Mouse (Mus musculus) B cell, adult 2 months (primary cell): ENCODE measurements at regions not wholly inside any gene's neighbourhood (a gene's known extent, or its start where the extent isn't known, plus 50 kb on each side); places are given as distances from the start of the nearest gene placed in this dataset.

Experiments used
- DNase-seq, 2 experiments: peaks; one replicate each; pipeline ENCODE4 v3.0.0; 2022

DNA sequence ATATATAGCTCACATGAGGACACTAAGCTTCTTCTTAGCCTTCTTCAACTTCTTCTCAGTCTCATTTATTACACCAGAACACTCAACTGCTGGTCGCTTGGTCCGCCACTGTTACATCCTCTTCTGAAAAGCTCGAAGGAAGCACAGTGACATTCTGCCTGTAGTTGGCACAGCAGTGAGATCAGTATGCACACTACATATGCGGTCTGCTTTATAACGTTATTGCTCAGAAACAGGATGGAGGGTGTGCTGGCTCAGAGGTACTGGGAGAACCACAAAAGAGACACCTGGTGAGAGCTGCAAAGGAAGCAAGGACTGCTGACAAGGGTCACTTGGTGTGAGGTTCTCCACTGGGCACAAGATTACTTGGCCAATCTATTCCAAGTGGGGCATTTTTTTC lies 179.5 kb downstream of the Ets1 start:
- DNase-seq = peak in 1 of 2 experiments; percentile 6

DNA sequence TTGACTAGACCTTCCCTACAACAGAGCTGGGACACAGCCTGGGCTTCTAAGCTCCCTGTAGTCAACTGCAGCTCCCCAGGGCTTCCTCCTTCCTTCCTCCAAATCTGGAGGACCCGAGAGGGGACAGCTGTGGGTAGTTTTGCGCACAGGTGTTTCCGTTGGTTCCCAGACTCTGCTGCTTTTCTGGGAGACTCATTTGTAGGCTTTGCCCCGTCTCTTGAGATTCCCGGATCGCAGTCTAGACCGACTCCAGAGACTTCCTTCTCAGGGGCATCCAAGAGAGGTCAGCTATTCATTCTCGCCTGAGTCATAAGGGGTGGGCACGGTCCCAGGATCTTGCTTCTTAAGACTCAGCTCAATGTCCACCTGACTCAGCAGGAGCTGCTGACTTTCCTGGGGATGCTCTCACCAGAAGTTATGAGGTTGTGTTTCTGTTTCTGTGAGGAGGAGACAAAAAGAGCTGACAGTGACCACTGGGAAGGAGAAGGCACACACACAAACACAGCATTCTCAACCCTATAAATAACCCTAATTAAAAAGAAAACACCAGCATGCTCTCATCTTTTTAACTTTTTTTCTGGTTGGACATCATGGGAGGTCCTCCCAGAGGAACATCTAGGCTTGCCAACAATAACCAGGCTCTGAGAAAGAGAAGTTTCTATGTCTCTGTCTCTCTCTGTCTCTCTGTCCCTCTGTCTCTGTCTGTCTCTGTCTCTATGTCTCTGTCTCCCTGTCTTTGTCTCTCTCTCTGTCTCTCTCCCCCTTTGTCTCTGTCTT lies 180.8 kb downstream of the Ets1 start:
- DNase-seq = peak in 1 of 2 experiments; percentile 6

DNA sequence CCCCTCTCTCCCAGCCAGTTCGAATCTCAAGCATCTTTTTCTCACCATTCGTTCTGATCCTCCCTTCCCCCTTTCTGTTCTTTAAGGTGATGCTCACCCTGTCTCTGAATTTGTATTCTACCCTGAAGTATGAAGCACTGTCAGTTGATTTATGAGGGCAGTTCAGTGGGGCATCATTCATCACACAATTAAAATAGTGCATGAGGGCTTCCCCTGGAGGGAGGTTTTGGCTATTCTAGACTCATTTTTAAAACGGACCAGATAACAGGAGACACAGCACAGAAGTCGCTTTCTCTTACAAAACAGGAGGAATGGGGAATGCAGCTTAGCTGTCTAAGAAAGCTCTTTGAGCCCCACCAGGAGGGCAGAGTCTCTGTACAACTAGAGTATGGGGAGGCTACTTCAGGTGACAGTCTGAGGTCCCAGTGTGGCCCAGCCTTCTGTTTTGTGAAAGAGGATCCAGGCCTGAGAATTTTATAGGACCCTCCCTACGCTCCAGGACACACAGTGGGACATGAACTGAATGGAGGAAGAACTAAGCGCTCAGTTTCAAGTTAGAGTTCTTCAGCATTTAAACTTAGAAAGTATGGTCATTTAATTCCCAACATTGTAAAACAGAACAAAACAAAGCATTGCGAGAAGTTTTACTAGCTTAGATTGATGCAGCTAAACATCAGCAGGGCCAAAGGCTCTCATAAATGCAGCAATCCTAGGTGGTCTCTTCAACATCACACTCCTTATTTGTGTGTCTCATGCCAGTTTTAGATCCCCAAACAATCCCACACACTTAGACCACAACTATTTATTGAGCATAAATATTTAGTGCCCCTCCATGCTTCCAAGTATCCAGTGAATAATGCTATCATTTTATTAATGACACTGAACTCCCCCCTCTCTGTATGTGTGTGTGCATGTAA lies 181.7 kb downstream of the Ets1 start:
- DNase-seq = no peak

DNA sequence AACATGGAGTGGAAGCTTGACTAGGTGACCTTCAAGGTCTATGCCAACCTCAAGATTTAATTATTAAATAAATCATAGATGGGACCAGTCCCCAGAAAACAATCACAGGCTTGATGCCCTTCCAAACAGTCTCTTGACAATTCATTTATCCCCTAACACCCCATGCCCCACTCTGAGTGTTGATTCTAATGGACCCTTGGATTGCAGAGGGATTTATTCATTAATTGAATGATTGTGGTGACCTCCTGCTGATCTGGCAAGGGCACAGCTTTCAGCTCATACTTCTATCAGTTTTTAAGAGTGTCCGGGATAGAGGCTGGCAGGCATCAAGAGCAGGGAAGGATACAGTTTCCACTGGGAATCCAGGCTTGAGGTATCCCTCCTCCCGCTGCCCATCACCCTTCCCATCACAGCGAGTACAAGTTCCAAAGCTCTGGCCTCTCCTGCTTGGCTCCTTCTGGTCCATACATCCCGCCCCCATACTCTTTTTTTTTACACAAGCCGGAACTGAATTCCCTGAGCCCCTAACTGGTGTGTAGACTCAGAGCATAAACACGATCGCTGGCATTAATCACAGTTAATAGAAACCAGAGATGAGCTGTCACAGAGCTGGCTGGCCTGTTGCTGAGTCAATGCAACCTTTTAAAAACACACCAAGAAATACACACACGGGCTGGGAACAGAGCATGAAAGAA lies 187.6 kb downstream of the Ets1 start:
- DNase-seq = no peak

DNA sequence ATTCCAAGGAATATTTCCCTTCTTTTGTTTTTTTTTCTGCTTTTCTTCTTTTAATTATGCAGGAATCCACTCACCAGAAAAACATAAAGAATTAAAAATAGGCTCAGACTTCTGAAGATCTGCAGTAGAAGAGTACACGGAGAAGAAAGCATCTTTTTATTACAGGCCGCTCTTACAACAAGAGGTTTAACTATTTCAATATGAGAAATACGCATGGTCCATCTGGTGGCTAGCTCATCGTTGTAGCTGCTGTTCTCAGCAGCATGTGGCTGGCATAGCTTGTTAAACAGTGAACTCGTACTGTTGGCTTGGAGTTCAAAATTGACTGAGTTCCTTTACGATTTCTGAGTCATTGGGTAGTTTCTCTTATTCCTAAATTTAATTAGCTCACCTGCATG lies 188.1 kb downstream of the Ets1 start:
- no peak for DNase-seq

DNA sequence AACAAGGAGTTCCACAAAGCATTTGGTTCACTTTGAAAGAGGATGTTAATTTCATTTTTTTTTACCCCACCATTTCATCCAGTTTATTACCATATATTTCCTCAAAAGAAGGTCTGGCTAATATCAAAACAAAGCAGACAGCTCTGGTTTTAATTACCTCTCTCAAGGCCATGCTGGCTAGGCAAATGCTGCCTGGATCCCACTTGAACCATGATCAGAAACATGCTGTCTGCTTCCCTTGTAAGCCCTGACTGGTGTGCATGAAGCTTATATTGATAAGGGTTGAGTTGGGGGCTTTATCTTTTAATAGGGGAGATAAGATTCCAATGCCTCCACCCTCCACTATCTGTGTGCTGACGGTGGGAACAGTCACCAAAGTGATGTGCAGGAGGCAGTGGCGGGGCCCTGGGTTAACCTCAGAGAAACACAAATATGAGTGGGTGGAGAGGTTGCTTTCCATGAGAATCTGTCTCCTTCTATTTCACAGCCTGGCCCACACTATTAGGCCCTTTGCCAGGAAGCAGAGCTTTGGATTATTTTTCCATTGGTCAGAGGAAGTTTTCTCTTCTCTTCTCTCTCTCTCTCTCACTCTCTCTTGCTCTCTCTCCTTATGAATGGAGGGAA lies 194.4 kb downstream of the Ets1 start:
- no peak for DNase-seq

DNA sequence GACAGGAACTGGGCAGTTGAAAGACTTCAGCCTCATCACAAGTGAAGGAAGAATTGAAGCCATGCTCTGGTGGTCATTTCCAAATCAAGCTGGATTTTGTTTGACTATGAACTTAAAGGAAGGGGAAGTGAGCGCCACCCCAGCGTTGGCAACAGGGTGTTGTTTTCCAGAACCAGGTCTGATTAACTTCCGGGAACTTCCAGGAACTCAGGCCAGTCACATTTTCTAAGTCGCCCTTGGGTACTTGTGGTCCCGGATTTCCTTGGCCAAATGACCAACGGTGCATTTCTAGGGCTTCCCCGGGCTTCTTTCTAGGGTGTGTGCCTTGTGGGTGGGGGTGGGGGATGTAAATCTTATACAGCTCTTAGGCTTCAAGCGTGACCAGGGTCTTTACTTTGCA lies 197.4 kb downstream of the Ets1 start:
- no peak for DNase-seq

DNA sequence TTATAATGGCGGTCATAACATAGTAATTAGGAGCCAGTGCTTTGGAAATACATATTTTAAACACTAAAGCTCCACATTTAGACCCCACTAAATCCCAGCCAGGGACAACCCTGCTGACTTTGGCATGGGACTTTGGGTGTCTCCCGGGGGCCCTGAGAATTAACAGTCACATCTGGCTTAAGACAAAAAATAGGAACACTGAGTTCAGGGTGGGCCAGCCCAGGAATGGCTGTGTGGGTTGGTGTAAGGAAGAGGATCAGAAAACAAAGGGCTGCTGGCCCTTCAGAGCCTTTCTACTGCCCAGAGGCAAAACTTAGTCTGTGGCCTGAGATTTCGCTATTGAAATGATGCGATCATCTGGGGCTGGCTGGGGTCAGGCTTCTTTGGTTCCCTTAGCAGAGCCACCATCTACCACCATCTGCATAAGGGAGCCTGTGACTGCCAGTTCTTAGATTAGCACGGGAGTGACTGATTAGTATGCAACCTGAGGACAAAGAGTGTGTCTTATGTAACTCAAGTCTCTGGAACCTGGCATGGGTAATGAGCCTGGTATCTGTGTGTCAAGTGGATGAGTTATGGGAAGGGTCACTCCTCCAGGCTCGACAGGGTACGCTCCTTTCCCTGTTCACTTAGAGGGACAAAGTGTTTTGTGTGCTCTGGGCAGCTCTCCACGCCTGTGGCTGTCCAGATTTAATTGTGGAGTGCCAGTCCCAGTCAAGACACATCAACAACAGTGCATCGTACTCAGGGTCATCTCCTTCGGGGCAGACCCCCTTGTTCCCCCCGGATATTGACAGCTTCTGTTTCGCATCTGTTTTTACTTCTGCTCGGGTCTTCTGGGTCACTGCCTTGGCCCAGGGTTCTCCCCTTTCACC lies 199.0 kb downstream of the Ets1 start:
- no peak for DNase-seq

DNA sequence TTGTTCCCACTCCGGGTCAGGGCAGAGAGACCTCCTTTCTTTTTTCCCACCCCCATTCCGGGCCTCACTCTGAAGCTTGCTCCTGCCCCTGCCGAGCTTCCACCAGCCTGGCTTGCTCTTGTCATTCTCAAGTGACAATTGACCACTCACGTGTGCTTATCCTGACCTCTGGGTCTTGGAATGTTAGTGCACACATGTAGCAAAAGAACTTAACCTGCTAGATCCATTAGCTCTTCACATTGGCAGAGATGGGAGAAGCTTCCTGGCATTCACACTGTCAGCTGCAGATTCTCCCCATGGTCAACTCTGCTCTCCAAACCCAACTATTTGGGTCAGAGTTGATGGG lies 199.6 kb downstream of the Ets1 start:
- DNase-seq = no peak

DNA sequence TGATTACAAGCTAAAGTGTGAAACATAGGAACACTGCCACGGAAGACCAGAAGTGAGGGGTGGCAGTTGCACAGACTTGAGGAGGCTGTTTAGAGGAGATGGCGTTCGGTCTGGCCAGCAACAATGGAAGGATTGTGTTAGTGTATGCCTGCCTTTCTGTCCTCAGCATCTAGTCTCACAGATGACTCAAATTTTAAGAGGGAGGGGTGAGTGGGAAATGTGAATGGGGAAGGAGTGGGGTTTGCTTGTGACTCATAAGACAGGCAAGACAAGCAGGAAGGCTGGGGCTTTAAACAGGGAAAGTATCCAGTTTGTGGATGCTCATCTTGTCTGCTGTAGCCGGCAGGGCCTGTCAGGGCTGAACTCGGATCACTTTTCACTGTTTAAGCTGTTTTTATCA lies 200.3 kb downstream of the Ets1 start:
- no peak for DNase-seq

DNA sequence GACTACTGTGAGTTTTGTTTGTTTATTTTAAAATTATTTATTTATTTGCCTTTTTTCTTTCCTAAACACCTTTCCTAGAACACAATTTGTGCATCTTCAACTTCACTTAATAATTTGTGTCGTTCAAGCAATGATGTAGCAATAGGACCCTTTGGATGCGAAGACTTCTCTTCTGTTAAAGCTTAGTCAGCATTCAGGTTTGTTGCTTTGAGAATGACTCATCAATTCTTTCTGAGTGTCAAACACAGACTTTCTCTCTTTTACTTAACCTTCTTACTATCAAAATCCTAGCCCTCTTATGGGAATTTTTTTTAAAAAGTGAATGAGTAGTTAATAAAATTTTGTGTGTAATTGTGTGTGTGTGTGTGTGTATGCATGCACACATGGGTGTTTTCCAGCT lies 211.3 kb downstream of the Ets1 start:
- DNase-seq = no peak

DNA sequence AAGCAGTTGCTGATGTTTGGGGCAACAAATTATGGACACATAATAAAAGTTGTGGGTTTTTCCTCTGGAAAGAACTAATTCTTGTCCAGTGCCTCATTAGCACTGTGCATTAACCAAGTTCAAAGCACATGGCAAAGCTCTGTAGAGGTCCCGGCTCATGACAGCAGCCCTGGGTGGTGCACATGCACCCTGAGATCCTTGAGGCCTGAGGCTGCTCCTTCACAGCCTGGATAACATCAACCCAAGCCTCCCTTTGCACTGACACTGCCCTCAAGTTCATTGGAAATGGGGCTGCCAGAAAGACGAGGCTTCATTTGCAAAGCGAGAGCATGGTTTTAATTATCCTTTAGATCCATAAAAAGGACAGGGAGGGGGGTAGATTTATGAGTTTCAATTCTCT lies 216.3 kb downstream of the Ets1 start:
- DNase-seq = no peak

DNA sequence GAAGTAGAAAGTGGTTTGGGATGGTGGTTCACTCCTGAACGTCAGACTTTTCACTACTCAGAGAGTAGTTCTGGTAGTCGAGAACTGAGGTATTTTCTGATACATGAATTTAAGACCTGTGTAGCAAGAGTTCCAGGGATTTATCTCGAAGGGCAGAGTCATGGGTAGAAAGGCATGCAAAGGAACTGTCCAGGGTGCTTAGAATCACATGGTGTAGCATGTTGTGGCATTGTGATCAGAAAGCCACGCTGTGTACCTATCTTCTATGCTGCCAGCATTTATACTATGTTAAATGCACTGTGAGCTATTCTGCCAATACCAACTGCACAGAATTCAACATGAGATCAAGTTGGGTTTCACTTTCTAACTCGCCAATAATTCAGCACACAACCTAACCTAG lies 227.3 kb downstream of the Ets1 start:
- no peak for DNase-seq

DNA sequence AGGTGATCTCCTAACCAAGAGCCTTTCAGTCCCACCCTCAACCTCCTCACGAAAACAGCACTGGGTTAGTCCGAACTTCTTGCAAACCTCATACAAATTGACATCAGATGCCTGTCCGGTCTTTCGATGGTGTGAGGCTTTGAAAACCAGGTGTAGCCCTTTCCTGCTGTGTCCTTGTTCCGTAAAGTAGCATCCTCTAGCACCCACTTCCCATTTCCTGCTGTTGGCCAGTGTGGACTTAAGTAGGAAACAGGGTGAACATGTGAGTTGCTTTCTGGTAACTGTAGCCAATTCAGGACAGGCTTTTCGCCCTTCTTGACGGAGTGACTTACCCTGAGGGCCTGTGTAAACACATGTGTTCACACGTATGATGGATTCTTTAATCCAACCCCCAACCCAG lies 232.9 kb downstream of the Ets1 start:
- no peak for DNase-seq

DNA sequence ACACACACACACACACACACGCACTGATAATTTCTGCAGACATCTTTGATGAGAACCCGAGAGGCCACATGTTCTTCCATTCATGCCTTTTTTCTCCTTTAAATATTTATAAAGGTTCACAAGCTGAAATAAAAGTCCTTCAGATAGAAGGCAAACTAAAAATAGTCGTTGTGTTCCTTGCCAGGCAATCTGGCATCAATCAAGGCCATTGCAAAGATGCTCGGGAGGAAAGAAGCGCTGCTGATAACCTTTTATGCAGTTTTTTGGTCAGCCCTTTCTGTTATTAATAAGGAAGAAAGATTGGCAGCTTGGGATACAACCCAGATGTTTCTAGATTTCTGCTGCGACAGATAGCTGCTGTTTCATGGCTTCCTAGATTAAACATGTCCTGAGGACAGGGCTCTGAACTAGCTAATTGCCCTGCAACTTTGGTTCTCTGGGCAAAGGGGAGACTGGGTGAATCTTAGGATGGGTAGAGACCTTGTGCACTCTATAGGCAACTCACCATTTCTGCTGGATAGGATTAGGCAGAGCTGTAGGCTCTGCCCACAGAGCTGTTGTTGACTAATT lies 238.4 kb downstream of the Ets1 start:
- DNase-seq = no peak

DNA sequence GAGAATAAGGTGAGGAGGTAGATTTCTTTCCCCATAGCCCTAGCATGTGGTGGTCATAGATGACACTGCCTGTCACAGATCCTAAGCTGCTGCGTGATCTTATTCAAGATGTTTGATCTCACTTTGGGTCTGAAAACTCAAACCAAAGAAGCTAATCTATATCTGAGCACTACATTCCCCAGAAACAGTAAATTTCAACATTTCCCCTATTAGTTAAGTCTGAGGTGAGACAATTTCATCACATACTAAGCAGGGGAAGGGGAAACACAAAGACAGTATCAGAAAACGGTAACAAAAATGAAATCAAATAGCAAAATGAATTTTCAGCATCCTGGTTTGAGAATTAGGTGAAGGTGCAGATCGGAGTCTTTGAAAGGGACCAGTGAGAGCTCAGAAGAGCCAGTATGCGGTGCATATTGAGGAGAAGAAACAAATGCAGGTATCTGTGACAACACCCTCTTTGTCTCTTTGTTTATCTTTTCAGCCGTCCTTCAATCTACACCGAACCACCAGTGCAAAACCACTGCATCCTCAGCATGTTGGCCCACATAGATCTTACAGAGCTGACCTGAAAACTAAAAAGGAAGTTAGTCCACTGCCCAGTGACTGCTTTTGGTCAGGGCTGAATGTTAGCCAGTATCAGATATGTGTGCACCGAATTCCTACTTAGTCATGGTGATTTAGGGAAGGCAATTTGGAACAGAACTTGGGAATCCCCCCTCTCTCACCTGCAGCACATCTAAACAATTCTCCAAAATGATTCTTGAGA lies 247.0 kb downstream of the Ets1 start:
- DNase-seq = no peak

DNA sequence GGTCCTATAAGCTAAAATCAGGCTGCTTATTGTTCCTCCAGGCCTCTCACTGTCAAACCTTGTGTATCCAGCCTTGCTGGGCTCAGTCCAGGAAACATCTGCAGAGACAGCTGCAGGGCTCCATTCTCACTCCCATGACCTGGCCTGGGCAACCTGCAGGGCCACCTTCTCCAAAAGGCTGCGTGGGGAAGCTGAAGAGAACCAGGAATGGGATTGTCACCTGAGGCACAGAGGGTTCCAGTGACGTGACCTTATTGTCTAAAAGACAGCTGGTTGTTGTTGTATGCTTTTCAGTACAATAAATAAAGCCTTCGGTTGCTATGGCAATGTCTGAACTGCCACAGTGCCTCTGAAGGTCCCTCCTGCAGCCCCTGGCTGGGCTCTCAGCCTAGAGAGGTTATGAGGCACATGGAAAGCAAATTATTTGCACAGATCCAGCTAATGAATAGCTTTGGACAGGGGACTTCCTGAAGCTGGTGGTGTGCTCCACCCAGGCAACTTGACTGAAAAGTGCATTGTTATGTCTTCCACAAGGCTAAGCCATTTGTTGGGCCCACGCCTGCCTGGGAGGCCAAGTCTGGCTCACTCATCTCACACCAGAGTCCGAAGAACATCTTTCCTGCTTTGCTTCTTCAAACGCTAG lies 250.1 kb downstream of the Ets1 start:
- DNase-seq = no peak

DNA sequence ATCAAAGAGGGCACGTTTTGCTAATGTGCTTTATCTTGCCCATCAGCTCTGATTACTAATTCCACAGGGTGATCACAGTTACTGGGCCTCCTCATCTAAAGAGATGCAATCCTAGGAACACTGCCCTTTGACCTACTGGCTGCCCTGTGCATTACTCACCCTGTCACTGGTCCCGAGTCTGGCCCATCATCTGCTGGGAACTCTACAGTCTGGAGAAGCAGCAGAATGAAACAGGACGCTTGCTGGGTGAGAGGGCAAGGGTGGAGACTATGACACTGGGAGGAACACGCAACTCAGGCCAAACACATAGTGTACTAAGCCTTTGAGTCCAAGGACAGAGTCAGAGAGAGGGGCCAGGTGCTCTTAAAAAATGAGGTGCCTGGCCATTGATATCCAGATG lies 263.8 kb downstream of the Ets1 start:
- no peak for DNase-seq

DNA sequence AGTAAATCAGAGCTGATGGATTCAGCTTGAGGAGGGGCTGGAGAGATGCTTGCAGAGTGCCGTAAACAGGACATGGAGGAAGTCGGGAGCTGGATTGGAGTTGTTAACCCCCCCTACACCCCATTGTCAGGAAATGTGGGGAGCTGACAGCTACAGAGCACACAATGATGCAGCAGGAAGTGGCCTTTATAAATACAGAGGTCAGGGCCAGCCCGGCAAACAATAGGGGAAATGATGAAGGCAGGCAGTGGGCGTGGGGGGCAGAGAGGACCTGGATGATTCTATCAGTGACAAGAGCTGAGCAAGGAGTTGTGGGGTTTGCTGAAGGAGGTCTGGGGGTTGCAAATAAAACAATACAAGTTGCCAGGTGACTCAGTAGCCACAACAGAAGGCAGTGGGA lies 265.3 kb downstream of the Ets1 start:
- DNase-seq = no peak

DNA sequence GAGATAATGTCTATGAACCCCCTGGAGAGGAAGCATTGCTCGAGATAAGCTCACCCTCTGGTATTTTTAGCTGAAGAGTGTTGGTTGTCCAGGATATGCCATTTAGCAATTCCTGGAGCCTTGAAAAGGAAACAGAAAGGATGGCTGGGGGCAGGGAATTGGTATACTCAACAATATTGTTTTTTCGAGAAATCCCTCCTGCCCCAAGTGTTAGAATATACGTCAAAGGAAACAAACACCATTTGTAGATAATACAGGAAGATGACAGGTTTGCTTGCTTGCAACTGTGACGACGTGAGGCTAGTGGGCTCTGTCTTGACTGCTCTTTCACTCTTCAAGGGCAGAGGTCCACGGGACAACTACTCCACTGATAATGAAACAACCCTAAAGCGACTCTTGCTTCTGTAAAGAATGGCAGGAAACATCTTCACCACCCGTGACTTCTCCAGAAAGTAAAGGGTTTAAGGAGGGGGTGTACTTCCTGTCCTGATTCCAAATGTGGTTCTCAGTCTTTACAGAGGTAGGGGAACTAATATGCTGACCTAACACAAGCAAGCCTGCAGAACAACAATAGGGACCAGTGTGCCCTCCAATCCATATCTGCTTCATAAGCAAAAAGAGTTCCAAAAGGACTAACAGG lies 270.3 kb downstream of the Ets1 start:
- DNase-seq = peak; percentile 28 to 40
